Mouse (Mus musculus) ES-Bruce4 (cell line): ENCODE results near the gene Etv4. TPM values are rescaled to one million over a fixed set of nuclear protein-coding genes. Genes with fewer than 3 reads are reported as not detected.

Experiments
- H3K27ac ChIP-seq: 2 replicates; pipeline ENCODE4 v1.5.1; 2012; ENCODE audit warnings: low read length, inconsistent platforms; ENCODE audit not compliant: insufficient read depth
- H3K27me3 ChIP-seq: 2 replicates; pipeline ENCODE4 v1.6.1; 2012; ENCODE audit warnings: mild to moderate bottlenecking, low read length, inconsistent platforms; ENCODE audit not compliant: control insufficient read depth, poor library complexity, insufficient read depth, severe bottlenecking
- H3K36me3 ChIP-seq: 2 replicates; pipeline ENCODE4 v1.6.1; 2012; ENCODE audit warnings: inconsistent platforms, mild to moderate bottlenecking, low read length, moderate library complexity; ENCODE audit not compliant: control insufficient read depth, poor library complexity, insufficient read depth, severe bottlenecking
- H3K4me1 ChIP-seq: one replicate; pipeline ENCODE4 v1.8.1; 2011; ENCODE audit warnings: low read length; ENCODE audit not compliant: control insufficient read depth, insufficient read depth
- H3K4me3 ChIP-seq: 2 replicates; pipeline ENCODE4 v1.5.1; 2011; ENCODE audit warnings: low read depth, mild to moderate bottlenecking, low read length
- H3K9ac ChIP-seq: 2 replicates; pipeline ENCODE4 v1.6.1; 2012; ENCODE audit warnings: low read depth, mild to moderate bottlenecking, inconsistent platforms; ENCODE audit not compliant: poor library complexity, severe bottlenecking
- H3K9me3 ChIP-seq: replicated peaks from 2 replicates; pipeline ENCODE4 v1.6.1; 2012; ENCODE audit warnings: mild to moderate bottlenecking, low read length, inconsistent platforms; ENCODE audit not compliant: control insufficient read depth, poor library complexity, insufficient read depth, severe bottlenecking
- CTCF ChIP-seq: IDR thresholded peaks from one replicate; pipeline ENCODE4 v1.8.1; 2011; ENCODE audit warnings: low read depth, low read length
- EP300 ChIP-seq: IDR thresholded peaks from 2 replicates; pipeline ENCODE4 v1.6.1; 2011; ENCODE audit warnings: low read depth, low read length; ENCODE audit not compliant: insufficient read depth
- POLR2A ChIP-seq: IDR thresholded peaks from one replicate; pipeline ENCODE4 v1.8.1; 2011; ENCODE audit warnings: low read length; ENCODE audit not compliant: insufficient read depth
- polyA plus RNA-seq: library from polyadenylated mRNA; stranded (reverse); fragments of >200 nt; gene quantifications from 2 replicates; pipeline ENCODE4 v1.2.4, GENCODE M21; 2011; ENCODE audit warnings: low read depth; ENCODE audit not compliant: missing spikeins, insufficient read depth, insufficient read length

Etv4 gene
- polyA plus RNA-seq, 1 experiment, result 28.9 TPM

DNA sequence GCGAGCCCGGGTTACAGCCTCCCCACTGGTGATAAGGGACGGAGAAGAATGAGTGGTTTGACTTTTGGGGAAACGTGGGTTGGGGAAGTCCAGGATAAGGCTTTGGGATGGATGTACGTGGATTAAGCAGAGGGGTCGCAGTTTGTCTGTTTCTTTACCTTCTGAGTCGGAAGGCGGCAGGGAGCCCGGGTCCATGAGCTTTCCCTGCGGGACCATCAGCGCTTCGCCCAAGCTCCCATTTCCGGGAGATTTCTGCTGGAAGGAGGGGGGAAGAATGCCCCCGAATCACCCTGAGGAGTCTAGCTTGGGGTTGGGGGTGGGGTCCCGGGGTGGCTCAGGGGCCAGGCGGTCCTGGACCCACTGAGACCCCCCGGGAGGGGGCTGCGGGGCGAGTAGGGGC, 1.1 kb downstream of the Etv4 start:
- Histone ChIP-seq H3K4me1 (peaks cover 17% of the 10 kb centered on the region), H3K9me3 (no peaks in the 10 kb centered on the region), H3K36me3 (no peaks in the 10 kb centered on the region), H3K9ac (peak overlapping the region; percentile 89), H3K4me3 (peak overlapping the region; percentile 71), H3K27me3 (no peaks in the 10 kb centered on the region), H3K27ac (peak overlapping the region; percentile 75)
- no peak for TF ChIP-seq EP300
- no peak for TF ChIP-seq CTCF
- no peak for TF ChIP-seq POLR2A

DNA sequence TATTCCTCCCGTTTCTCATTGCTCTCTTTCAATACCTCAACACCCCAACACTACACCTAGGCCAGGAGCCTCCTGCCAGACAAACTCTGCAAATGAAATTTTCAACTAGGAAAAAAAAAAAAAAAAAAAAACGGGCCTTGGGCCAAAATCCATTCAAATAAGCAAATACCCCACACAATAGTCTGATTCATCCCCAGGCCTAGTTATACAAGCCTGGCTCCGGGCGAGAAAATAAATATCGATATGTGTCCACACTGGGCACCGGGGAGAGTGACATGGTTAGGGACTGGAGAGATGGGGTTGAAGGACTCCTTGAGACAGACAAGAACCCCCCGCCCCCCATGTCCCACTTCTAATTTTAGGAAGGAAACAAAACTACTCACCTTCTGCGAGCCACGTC, 1.6 kb downstream of the Etv4 start:
- Histone ChIP-seq H3K9me3 (no peaks in the 10 kb centered on the region), H3K4me1 (peaks cover 17% of the 10 kb centered on the region), H3K27ac (peak overlapping the region; percentile 75), H3K4me3 (peak overlapping the region; percentile 71), H3K36me3 (no peaks in the 10 kb centered on the region), H3K27me3 (no peaks in the 10 kb centered on the region), H3K9ac (peak overlapping the region; percentile 89)
- no peak for TF ChIP-seq EP300
- TF ChIP-seq POLR2A, result no peak
- TF ChIP-seq CTCF, result no peak

DNA sequence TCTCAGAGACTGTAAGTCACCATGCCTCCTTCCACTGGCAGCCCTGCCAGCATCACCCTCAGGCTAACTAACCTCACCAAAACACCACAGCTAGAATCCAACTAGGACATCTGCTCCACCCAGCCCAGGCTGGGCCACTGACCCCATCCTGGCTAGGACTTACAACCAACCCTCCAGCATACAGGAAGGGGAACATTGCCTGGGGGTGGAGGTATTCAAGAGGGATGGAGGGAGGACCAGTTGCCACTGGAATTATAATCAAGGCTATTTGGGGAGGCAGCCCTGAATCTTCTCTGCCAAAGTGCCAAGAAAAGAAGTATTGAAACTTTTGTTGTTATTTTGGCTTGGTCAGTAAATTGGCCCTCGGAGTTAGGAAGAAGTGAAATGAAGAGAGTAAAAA, 2.0 kb downstream of the Etv4 start:
- Histone ChIP-seq H3K4me3 (no peak overlapping the region), H3K36me3 (no peaks in the 10 kb centered on the region), H3K27ac (peak overlapping the region; percentile 12; the same call in 1 of the 2 replicates), H3K27me3 (no peaks in the 10 kb centered on the region), H3K4me1 (peaks cover 18% of the 10 kb centered on the region), H3K9ac (peak overlapping the region; percentile 89; the same call in 1 of the 2 replicates), H3K9me3 (no peaks in the 10 kb centered on the region)
- TF ChIP-seq POLR2A, result no peak
- TF ChIP-seq CTCF, result no peak
- TF ChIP-seq EP300, result 0 out of 2 replicates have a peak, but pooled peaks have one; percentile 49

DNA sequence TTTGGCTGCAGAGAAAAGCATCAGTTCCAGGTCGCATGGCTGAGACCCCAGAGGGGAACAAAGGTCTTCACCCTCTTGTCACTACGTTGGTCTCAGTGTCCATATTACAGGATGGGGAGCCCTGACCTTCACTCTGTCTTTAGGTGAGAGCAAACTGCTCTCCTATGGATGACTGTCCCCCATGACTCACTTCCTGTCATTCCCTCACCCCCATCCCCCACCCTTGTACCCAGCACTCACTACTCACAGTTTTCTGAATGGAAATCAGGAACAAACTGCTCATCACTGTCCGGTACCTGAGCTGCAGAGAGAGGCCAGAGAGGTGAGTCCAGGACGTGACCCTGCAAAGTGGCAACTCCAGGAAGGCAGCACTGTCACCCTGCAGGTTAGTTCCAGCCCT, 8.3 kb downstream of the Etv4 start:
- Histone ChIP-seq H3K27ac (peak overlapping the region; percentile 74; the same call in 1 of the 2 replicates), H3K9me3 (no peaks in the 10 kb centered on the region), H3K36me3 (0 out of 2 replicates have a peak, but pooled peaks cover 4% of the 10 kb centered on the region), H3K4me3 (no peak overlapping the region), H3K4me1 (peaks cover 18% of the 10 kb centered on the region), H3K9ac (0 out of 2 replicates have a peak overlapping the region, but pooled peaks have one; percentile 20), H3K27me3 (no peaks in the 10 kb centered on the region)
- 0 out of 2 replicates have a peak, but pooled peaks have one; percentile 48 for TF ChIP-seq EP300
- TF ChIP-seq CTCF, result no peak

GRCm38 (mm10) chr11:101772449-101772848, 12.7 kb downstream of the Etv4 start:
- TF ChIP-seq CTCF, result no peak
- TF ChIP-seq EP300, result peak; percentile 99
- H3K4me1 ChIP-seq, result peaks cover 25% of the 10 kb centered on the region
- 0 out of 2 replicates have a peak overlapping the region, but pooled peaks have one; percentile 23 for H3K9ac ChIP-seq
- peaks cover 25% of the 10 kb centered on the region for H3K36me3 ChIP-seq
- H3K27me3 ChIP-seq, result no peaks in the 10 kb centered on the region
- peak overlapping the region; percentile 58 for H3K27ac ChIP-seq
- H3K4me3 ChIP-seq, result no peak overlapping the region
- H3K9me3 ChIP-seq, result no peaks in the 10 kb centered on the region

GRCm38 (mm10) chr11:101772027-101772426, 13.1 kb downstream of the Etv4 start:
- Histone ChIP-seq H3K27me3 (no peaks in the 10 kb centered on the region), H3K27ac (peak overlapping the region; percentile 58), H3K9me3 (no peaks in the 10 kb centered on the region), H3K4me3 (no peak overlapping the region), H3K36me3 (peaks cover 30% of the 10 kb centered on the region), H3K4me1 (peaks cover 22% of the 10 kb centered on the region), H3K9ac (peak overlapping the region; percentile 23; the same call in 1 of the 2 replicates)
- TF ChIP-seq CTCF (no peak), EP300 (no peak), POLR2A (no peak)
